Mouse (Mus musculus): ENCODE measurements around the gene Brms1.

- TF ChIP-seq CTCF (IDR thresholded peaks at IDR 0.05; ENCODE audit: low read depth) = no peak
- no peak for TF ChIP-seq EP300 (IDR thresholded peaks at IDR 0.05; ENCODE audit: low read depth)
Observed at GRCm38 (mm10) chr19:5057876-5058775, 17.0 kb downstream of the Brms1 start.
